Mouse (Mus musculus) bone marrow macrophage, adult 2 months (primary cell): ENCODE data around the gene Csk. TPM values are rescaled to one million over a fixed set of nuclear protein-coding genes. Genes with fewer than 3 reads are reported as not detected.

Experiments used
- H3K27ac ChIP-seq: 2 replicates; pipeline ENCODE4 v1.5.1; 2012; ENCODE audit warnings: low read depth, low read length; ENCODE audit not compliant: insufficient read depth
- H3K4me1 ChIP-seq: 2 replicates; pipeline ENCODE4 v1.6.1; 2012; ENCODE audit warnings: low read length; ENCODE audit not compliant: control insufficient read depth, insufficient read depth
- H3K4me3 ChIP-seq: 2 replicates; pipeline ENCODE4 v1.5.1; 2012; ENCODE audit warnings: mild to moderate bottlenecking, low read length, moderate library complexity; ENCODE audit not compliant: insufficient read depth
- CTCF ChIP-seq: IDR thresholded peaks from 2 replicates; pipeline ENCODE4 v1.5.1; 2012; ENCODE audit warnings: low read depth, mild to moderate bottlenecking, low read length, moderate library complexity
- POLR2A ChIP-seq: IDR thresholded peaks from 2 replicates; pipeline ENCODE4 v1.6.1; 2012; ENCODE audit warnings: mild to moderate bottlenecking, low read depth, low read length, borderline replicate concordance
- polyA plus RNA-seq: library from polyadenylated mRNA; stranded (reverse); fragments of >200 nt; gene quantifications from 2 replicates; pipeline ENCODE4 v1.2.4, GENCODE M21; 2012; ENCODE audit not compliant: missing spikeins, insufficient read depth, insufficient read length

Gene Csk
- polyA plus RNA-seq, 1 experiment = 126 TPM

- Histone ChIP-seq H3K27ac (no peak within 1 kb of the TSS), H3K4me1 (no peaks in the 10 kb centered on the region), H3K4me3 (no peak within 1 kb of the TSS)
- TF ChIP-seq CTCF (no peak), POLR2A (no peak)
These were observed 32.8 kb downstream of the Csk start, which contains the start of gene Lman1l for GRCm38 (mm10) chr9:57620674-57621073. Gene Lman1l (minus strand): TSS chr9:57620774.

- no peaks in the 10 kb centered on the region for H3K4me1 ChIP-seq
- H3K4me3 ChIP-seq = no peak overlapping the region
- no peak for TF ChIP-seq CTCF
- H3K27ac ChIP-seq = no peak overlapping the region
These were observed 34.6 kb downstream of the Csk start for GRCm38 (mm10) chr9:57618854-57619253.

DNA sequence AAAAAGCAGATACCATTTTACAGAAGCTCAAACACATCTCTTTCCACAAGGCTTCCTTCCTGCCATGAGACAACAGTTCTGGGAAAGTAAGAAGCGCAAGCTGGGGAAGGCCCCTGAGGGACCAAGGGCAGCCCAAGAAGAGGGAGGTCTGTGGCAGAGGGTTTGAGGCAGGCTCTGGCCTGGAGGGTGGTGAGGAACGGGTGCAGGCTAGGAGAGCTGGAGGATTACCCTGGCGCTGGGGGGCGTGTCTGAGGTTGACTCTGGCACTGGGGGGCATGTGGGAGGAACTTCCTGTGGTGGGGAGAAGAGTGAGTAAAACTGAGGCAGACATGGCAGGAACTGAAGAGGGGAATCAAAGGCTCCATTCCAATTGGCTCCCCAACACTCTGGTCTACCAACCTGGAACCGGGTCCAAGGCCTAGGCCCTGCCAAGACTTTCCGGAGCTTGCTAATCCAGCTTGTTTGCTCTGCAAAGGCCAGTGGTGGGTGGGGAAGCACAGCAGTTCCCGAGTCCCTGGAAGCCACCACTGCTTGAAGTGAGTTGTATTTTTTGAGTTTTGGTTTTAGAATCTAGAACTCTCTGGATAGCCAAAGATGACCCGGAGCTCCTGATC is 35.8 kb downstream of the Csk start:
- H3K4me3 ChIP-seq = no peak overlapping the region

GRCm38 (mm10) chr9:57614786-57615185 is 38.6 kb downstream of the Csk start:
- TF ChIP-seq POLR2A (no peak), CTCF (no peak)
- Histone ChIP-seq H3K4me3 (no peak overlapping the region), H3K4me1 (no peaks in the 10 kb centered on the region), H3K27ac (no peak overlapping the region)

More for the DNA sequence above, 35.8 kb downstream of the Csk start:
- no peak overlapping the region for H3K27ac ChIP-seq
- TF ChIP-seq CTCF (no peak), POLR2A (no peak)
- H3K4me1 ChIP-seq = no peaks in the 10 kb centered on the region

- Histone ChIP-seq H3K27ac (no peak overlapping the region), H3K4me3 (no peak overlapping the region), H3K4me1 (no peaks in the 10 kb centered on the region)
- TF ChIP-seq POLR2A (no peak), CTCF (no peak)
These were observed 39.5 kb downstream of the Csk start for GRCm38 (mm10) chr9:57613975-57614374.

DNA sequence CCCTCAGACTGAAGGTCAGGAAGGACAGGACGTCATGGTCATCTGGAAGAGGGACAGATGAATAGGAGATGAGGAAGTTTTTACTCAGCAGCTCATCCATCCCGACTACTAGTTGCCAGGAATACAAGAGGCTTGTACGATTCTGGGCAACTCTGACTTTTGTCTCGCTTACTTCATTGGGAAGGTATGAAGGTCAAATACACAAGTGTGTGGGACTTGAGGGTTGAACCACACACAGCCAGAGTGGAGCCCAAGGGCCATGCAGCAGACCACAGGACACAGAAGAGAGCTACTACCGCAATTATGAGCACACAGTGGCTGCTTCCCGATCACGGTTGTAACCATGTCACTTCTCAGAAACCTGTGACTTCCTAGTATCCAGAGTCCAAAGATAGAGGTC is 40.8 kb downstream of the Csk start:
- Histone ChIP-seq H3K4me3 (no peak overlapping the region), H3K27ac (no peak overlapping the region), H3K4me1 (no peaks in the 10 kb centered on the region)
- TF ChIP-seq POLR2A (no peak), CTCF (no peak)

DNA sequence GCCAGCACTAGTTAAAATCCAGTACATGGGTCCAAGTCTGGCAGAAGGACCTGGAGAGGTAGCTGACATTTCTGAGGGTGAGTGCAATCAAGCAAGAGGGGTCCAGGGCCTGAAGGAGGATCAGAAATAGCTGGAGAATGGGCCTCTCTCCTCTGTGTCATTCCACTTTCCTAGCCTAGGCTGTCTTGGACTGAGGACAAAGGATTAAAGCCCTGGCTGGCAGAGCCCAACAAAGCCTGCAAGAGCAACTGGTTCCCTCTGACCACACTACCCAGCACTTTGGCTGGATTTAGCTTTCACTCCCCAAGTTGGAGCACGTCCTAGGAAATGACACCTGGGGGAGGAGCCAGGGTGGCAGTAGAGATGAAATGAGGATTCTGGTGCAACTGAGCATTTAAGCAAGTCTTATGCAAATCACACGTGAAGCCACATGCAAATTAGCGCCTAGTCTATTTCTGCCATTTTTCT is 43.0 kb downstream of the Csk start:
- Histone ChIP-seq H3K4me3 (no peak overlapping the region), H3K27ac (no peak overlapping the region), H3K4me1 (no peaks in the 10 kb centered on the region)
- TF ChIP-seq POLR2A (no peak), CTCF (no peak)

GRCm38 (mm10) chr9:57609803-57610202 is 43.6 kb downstream of the Csk start:
- no peaks in the 10 kb centered on the region for H3K4me1 ChIP-seq
- H3K4me3 ChIP-seq = no peak overlapping the region
- TF ChIP-seq POLR2A (no peak), CTCF (no peak)
- no peak overlapping the region for H3K27ac ChIP-seq

DNA sequence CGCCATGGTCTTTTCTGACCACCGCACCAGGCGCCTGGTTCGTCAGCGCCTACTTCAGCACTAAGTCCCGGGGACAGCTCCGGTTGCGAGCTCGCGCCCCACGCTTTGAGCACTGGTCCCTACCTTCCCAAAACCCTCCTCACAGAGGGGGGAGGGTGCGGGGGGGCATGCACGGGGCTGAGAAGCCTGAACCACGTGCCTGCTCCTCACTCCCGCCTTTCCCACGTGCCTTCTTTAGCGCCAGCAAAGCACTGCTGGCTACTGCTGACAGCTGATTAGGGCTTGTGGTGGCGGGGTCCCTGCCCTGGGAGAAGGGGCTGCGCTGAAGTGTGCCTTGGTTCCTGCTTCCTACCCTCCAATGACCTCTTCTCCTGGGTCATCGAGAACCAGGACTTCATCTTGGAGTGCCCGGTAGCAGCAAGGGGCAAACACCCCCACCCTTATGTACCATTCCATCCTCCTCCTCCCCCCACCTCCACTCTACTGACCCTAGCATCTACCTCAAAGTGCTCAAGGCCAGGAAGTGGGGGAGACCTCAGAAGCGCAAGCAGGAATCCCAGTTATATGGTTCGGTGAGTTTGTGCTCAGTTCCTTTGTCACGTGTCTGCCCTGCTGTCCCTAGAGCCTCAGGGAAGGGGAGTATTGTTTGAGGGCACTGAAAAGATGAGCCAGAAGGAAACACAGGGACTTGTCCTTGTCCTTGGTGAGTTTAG is 47.1 kb downstream of the Csk start, which contains the start of gene Cplx3:
Gene Cplx3 (minus strand): TSS at position 143 of the 713 bp plus-strand sequence.
- no peak within 1 kb of the TSS for H3K27ac ChIP-seq
- H3K4me1 ChIP-seq = no peaks in the 10 kb centered on the region
- H3K4me3 ChIP-seq = no peak within 1 kb of the TSS
- TF ChIP-seq CTCF (no peak), POLR2A (no peak)

DNA sequence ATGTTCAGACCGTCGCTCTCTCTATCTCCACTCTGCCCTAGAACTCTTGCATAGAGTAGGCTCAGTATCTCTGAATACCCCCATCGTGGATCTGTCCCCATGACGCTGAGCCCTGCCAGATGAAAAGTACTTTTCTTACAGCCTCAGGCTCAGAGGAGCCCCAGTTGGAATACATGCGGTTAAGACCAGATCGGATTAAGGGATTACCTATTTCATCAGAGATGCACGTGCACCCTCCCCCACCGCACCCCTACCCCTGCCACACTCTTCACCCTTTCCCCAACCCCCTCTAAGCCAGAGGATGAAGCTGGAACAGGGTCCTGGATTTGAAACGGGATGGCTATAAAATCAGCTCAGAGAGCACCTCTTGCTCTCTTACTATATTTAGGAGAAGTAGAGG is 47.9 kb downstream of the Csk start:
- no peak overlapping the region for H3K27ac ChIP-seq
- H3K4me1 ChIP-seq = no peaks in the 10 kb centered on the region
- H3K4me3 ChIP-seq = no peak overlapping the region
- TF ChIP-seq POLR2A (no peak), CTCF (no peak)
